Mouse (Mus musculus) right cerebral cortex, postnatal 14 days (tissue): ENCODE results near the gene Macrod1.

Experiments
- DNase-seq: peaks from one replicate; pipeline ENCODE4 v3.0.0; 2022

Gene Macrod1

GRCm38 (mm10) chr19:7246021-7246420 is 189.4 kb downstream of the Macrod1 start:
- no peak for DNase-seq
